ENCODE assay signal across 9 mouse cellular contexts in the genomic region with DNA sequence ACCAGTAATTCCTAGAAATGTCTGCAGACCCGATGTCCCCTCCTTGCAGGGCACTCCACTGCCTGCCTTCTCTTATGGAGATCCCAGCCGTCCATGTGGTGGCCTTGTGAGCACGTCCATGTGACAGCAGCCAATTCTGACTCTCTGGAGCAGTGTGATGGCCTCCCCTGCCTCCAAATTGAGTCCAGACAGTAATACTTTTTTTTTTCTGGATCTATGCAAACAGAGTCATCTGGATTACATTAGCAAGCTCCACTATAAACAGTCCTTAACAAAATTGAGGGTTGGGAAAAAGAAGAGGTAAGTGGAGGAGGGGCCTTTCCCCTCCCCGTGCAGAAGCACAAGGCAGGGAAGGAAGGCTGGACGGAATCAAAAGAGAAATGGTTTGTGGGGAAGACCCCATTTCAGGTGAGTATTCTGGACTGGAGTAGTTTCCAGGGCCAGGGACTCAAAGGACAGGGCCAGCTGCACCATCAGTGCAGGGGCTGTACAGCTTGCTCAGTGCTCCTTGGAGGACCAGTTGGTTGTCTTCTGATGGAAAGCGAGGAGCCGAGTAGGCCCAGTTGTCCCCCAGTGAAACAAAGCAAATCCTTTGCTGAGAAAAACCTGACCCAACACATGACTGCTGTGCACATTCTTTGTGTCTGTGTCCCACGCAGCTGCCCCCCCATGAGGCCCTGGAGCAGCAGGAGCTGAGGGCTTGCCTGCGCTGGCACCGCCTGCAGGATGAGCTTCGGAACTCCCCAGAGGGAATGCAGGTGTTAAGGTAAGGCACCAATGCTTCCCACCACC.
DNase-seq lines count a peak whose midpoint lies in the region; ATAC-seq and TF ChIP-seq lines count a peak whose summit lies in the region.
"Had no signal": no experiment of that assay in that cellular context is flagged by ENCODE, and none has a peak within 500 bp of the region (broad histone marks: within the 10 kb centered on the region; RNA-seq: fewer than 3 reads in every experiment).

No protein-coding gene starts in this region.

- no peaks in the 10 kb centered on the region for H3K27me3 ChIP-seq in lung, embryonic 14.5 days (ENCODE audit: insufficient read depth, low read length)
- H3K27me3 ChIP-seq in hindbrain, embryonic 13.5 days, result no peaks in the 10 kb centered on the region
- no peaks in the 10 kb centered on the region for H3K27me3 ChIP-seq in neural tube, embryonic 13.5 days

- H3K9me3 ChIP-seq in lung, embryonic 14.5 days (ENCODE audit: low read depth, low read length), result no peaks in the 10 kb centered on the region
- no peaks in the 10 kb centered on the region for H3K9me3 ChIP-seq in hindbrain, embryonic 13.5 days
- no peaks in the 10 kb centered on the region for H3K9me3 ChIP-seq in neural tube, embryonic 13.5 days

- ATAC-seq in lung, embryonic 14.5 days (ENCODE audit: insufficient read depth), result peak; percentile 32; the same call in 1 of the 2 replicates
- ATAC-seq in hindbrain, embryonic 13.5 days (ENCODE audit: low FRiP score), result no peak
- ATAC-seq in neural tube, embryonic 13.5 days (ENCODE audit: low read depth), result 0 out of 2 replicates have a peak, but pooled peaks have one; percentile 32

- DNase-seq in lung, embryonic 14.5 days, result no peak
- DNase-seq in lung, postnatal 25 days (ENCODE audit: low spot score), result no peak
- DNase-seq in embryo, embryonic 11 days, result peak; percentile 69
- DNase-seq in layer of hippocampus, adult 11-12 months (ENCODE audit: low spot score), result no peak
- DNase-seq in frontal cortex, adult 2 months (ENCODE audit: extremely low spot score in 1 of 2, low spot score in 1 of 2), result no peak
- DNase-seq: cerebellum, adult 9-10 months; lung, postnatal 4 days had no signal

- no peak overlapping the region for H3K9ac ChIP-seq in lung, embryonic 14.5 days
- no peak overlapping the region for H3K9ac ChIP-seq in hindbrain, embryonic 13.5 days
- H3K9ac ChIP-seq in neural tube, embryonic 13.5 days, result no peak overlapping the region

- WGBS in lung, embryonic 14.5 days, result 59% methylated on average over 11 of the region's 11 CpGs
- WGBS in hindbrain, embryonic 13.5 days, result 61% methylated on average over 11 of the region's 11 CpGs
- 57% methylated on average over 11 of the region's 11 CpGs for WGBS in neural tube, embryonic 13.5 days

- 0 out of 2 replicates have a peak overlapping the region, but pooled peaks have one; percentile 4 for H3K27ac ChIP-seq in lung, embryonic 14.5 days (ENCODE audit: low read depth)
- H3K27ac ChIP-seq in hindbrain, embryonic 13.5 days, result peak overlapping the region; percentile 60
- peak overlapping the region; percentile 34; the same call in 1 of the 2 replicates for H3K27ac ChIP-seq in neural tube, embryonic 13.5 days (replicated peaks)

- no peaks in the 10 kb centered on the region for H3K36me3 ChIP-seq in lung, embryonic 14.5 days (ENCODE audit: insufficient read depth)
- no peaks in the 10 kb centered on the region for H3K36me3 ChIP-seq in hindbrain, embryonic 13.5 days
- no peaks in the 10 kb centered on the region for H3K36me3 ChIP-seq in neural tube, embryonic 13.5 days

- H3K4me1 ChIP-seq in lung, embryonic 14.5 days (ENCODE audit: insufficient read depth), result no peaks in the 10 kb centered on the region
- peaks cover 20% of the 10 kb centered on the region for H3K4me1 ChIP-seq in hindbrain, embryonic 13.5 days (replicated peaks)
- peaks cover 25% of the 10 kb centered on the region for H3K4me1 ChIP-seq in neural tube, embryonic 13.5 days (replicated peaks)

- no peak overlapping the region for H3K4me2 ChIP-seq in lung, embryonic 14.5 days
- no peak overlapping the region for H3K4me2 ChIP-seq in hindbrain, embryonic 13.5 days
- no peak overlapping the region for H3K4me2 ChIP-seq in neural tube, embryonic 13.5 days

- no peak overlapping the region for H3K4me3 ChIP-seq in lung, embryonic 14.5 days (ENCODE audit: low read depth, low read length)
- H3K4me3 ChIP-seq in hindbrain, embryonic 13.5 days, result no peak overlapping the region
- H3K4me3 ChIP-seq in neural tube, embryonic 13.5 days, result no peak overlapping the region

- TF ChIP-seq CTCF in lung, embryonic 14.5 days (IDR thresholded peaks at IDR 0.05; ENCODE audit: low read depth), result no peak

Comparison
In these comparisons a context has a peak if more than half of its experiments do, and no peak if none do; other contexts are left out.
1. H3K27ac ChIP-seq: peak in every context shown above with its lines; median percentile 60 in hindbrain, embryonic 13.5 days; 34 in neural tube, embryonic 13.5 days; 4 in lung, embryonic 14.5 days.